Mouse (Mus musculus) lung, embryonic 14.5 days (tissue): Measurements from ENCODE around the gene Prepl. TPM values are rescaled to one million over a fixed set of nuclear protein-coding genes. Genes with fewer than 3 reads are reported as not detected.

Source experiments
- ATAC-seq: fragments of 200-750 bp; cut with Nextera tagmentation; 2 replicates; pipeline ENCODE4 v1.8.0; 2017; ENCODE audit warnings: mild to moderate bottlenecking, moderate TSS enrichment, moderate library complexity; ENCODE audit not compliant: insufficient read depth
- DNase-seq: peaks from one replicate; pipeline ENCODE4 v3.0.0-alpha.2; 2015
- H3K27ac ChIP-seq: fragments of 300-500 bp; sonication (generic); 2 replicates; pipeline ENCODE4 v1.5.1; 2014; ENCODE audit warnings: low read depth, mild to moderate bottlenecking, moderate library complexity
- H3K27me3 ChIP-seq: fragments of 300-500 bp; sonication (generic); 2 replicates; pipeline ENCODE4 v1.6.1; 2014; ENCODE audit warnings: low read length, control low read depth; ENCODE audit not compliant: insufficient read depth
- H3K36me3 ChIP-seq: fragments of 300-500 bp; sonication (generic); 2 replicates; pipeline ENCODE4 v1.6.1; 2014; ENCODE audit warnings: control low read depth; ENCODE audit not compliant: insufficient read depth
- H3K4me1 ChIP-seq: fragments of 300-500 bp; sonication (generic); 2 replicates; pipeline ENCODE4 v1.6.1; 2014; ENCODE audit warnings: antibody characterized with exemption, control low read depth; ENCODE audit not compliant: insufficient read depth
- H3K4me2 ChIP-seq: fragments of 300-500 bp; sonication (generic); 2 replicates; pipeline ENCODE4 v1.6.1; 2014; ENCODE audit warnings: mild to moderate bottlenecking
- H3K4me3 ChIP-seq: fragments of 300-500 bp; sonication (generic); 2 replicates; pipeline ENCODE4 v1.5.1; 2014; ENCODE audit warnings: low read depth, low read length
- H3K9ac ChIP-seq: fragments of 300-500 bp; sonication (generic); 2 replicates; pipeline ENCODE4 v1.6.1; 2014
- H3K9me3 ChIP-seq: fragments of 300-500 bp; sonication (generic); 2 replicates; pipeline ENCODE4 v1.6.1; 2016; ENCODE audit warnings: low read depth, low read length, control low read depth
- CTCF ChIP-seq: IDR thresholded peaks from 2 replicates; pipeline ENCODE4 v1.5.1; 2016; ENCODE audit warnings: antibody characterized with exemption, low read depth
- WGBS: fragments of 180-500 bp; shearing (Covaris S2); extraction: QIAGEN DNeasy Blood & Tissue Kit; methylation state at CpG from one replicate; pipeline ENCODE4 v1.1.7; 2014; 5-methylcytosine and 5-hydroxymethylcytosine counted together
- polyA plus RNA-seq: library from polyadenylated mRNA; unstranded; fragments of >200 nt; fragmentation: Nextera tagmentation; extraction: Ambion mirVana; gene quantifications from 2 replicates; pipeline ENCODE4 v1.2.1, GENCODE M21; 2014

The Prepl gene
- polyA plus RNA-seq, 1 experiment from 2014 or later, result 26.1 TPM

GRCm38 (mm10) chr17:85025151-85025550 is 64.9 kb downstream of the Prepl start:
- Histone ChIP-seq H3K9me3 (no peaks in the 10 kb centered on the region), H3K36me3 (no peaks in the 10 kb centered on the region), H3K4me2 (no peak overlapping the region), H3K27me3 (no peaks in the 10 kb centered on the region), H3K4me3 (no peak overlapping the region), H3K9ac (no peak overlapping the region), H3K4me1 (no peaks in the 10 kb centered on the region), H3K27ac (no peak overlapping the region)
- 87% methylated on average over 6 of the region's 6 CpGs for WGBS
- DNase-seq (no peak), ATAC-seq (no peak)
- TF ChIP-seq CTCF, result no peak

- Histone ChIP-seq H3K27ac (no peak overlapping the region; the same call in 1 of the 2 replicates), H3K9me3 (no peaks in the 10 kb centered on the region), H3K36me3 (no peaks in the 10 kb centered on the region), H3K9ac (no peak overlapping the region), H3K4me1 (no peaks in the 10 kb centered on the region), H3K27me3 (no peaks in the 10 kb centered on the region), H3K4me3 (no peak overlapping the region), H3K4me2 (no peak overlapping the region)
- WGBS, result 81% methylated on average over 8 of the region's 8 CpGs
- DNase-seq (no peak), ATAC-seq (no peak)
- TF ChIP-seq CTCF, result no peak
Observed at GRCm38 (mm10) chr17:85024237-85024636, 65.8 kb downstream of the Prepl start.

- Histone ChIP-seq H3K4me3 (no peak overlapping the region), H3K36me3 (no peaks in the 10 kb centered on the region), H3K9ac (no peak overlapping the region), H3K27ac (peak overlapping the region; percentile 34; the same call in 1 of the 2 replicates), H3K27me3 (no peaks in the 10 kb centered on the region), H3K4me2 (no peak overlapping the region), H3K9me3 (no peaks in the 10 kb centered on the region), H3K4me1 (no peaks in the 10 kb centered on the region)
- ATAC-seq (peak; percentile 51), DNase-seq (peak; percentile 92)
- peak; percentile 66 for TF ChIP-seq CTCF
- 50% methylated on average over 22 of the region's 22 CpGs for WGBS
Observed at GRCm38 (mm10) chr17:85023247-85024167, 66.5 kb downstream of the Prepl start.

DNA sequence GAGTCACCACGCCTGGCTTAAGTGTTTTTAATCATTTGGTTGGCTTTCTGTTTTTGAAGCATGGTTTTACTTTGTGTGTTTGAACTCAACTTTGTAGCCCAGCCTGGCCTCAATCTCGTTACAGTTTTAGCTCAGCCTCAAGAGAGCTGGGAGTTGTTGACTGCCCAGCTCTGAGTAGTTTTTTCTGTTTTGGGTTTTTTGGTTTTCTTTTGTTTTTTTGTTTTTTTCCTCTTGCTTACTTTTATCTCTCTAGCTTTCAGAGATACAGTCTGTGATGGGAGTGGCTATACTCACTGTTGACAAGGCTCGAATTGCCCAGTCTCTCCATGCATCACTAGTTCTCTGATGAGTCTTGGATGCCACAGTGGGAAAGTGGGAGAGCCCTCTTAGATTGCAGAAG is 69.7 kb downstream of the Prepl start:
- Histone ChIP-seq H3K4me2 (no peak overlapping the region), H3K9me3 (no peaks in the 10 kb centered on the region), H3K27ac (no peak overlapping the region), H3K27me3 (no peaks in the 10 kb centered on the region), H3K9ac (no peak overlapping the region), H3K36me3 (0 out of 2 replicates have a peak, but pooled peaks cover 3% of the 10 kb centered on the region), H3K4me3 (no peak overlapping the region), H3K4me1 (no peaks in the 10 kb centered on the region)
- 83% methylated on average over 3 of the region's 3 CpGs for WGBS
- TF ChIP-seq CTCF, result no peak
- no peak for DNase-seq
- no peak for ATAC-seq

- Histone ChIP-seq H3K4me1 (no peaks in the 10 kb centered on the region), H3K9me3 (no peaks in the 10 kb centered on the region), H3K36me3 (0 out of 2 replicates have a peak, but pooled peaks cover 3% of the 10 kb centered on the region), H3K9ac (no peak overlapping the region), H3K4me2 (no peak overlapping the region), H3K27ac (no peak overlapping the region), H3K4me3 (no peak overlapping the region), H3K27me3 (no peaks in the 10 kb centered on the region)
- TF ChIP-seq CTCF, result no peak
- ATAC-seq (no peak), DNase-seq (no peak)
- 79% methylated on average over 5 of the region's 5 CpGs for WGBS
Observed at GRCm38 (mm10) chr17:85018794-85019193, 71.2 kb downstream of the Prepl start.

DNA sequence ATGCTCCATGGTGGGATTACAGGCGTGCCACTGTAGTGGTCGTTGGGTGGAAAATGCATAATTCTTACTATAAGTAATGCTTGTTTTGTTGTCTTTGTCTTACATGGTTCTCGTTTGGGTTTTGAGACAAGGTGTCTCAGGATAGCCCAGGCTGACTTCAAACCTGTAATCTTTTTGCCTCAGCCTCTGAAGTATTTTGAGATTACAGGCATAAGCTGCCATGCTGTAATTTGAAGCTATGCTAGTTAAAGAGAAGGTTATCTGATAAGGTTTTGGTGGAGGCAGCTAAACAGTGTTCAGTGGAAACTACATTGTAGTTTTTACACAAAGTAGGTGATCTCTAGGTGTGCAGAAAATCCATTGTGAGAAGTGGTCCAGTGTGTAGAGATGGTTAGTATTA is 71.7 kb downstream of the Prepl start:
- Histone ChIP-seq H3K27ac (no peak overlapping the region), H3K27me3 (no peaks in the 10 kb centered on the region), H3K36me3 (0 out of 2 replicates have a peak, but pooled peaks cover 3% of the 10 kb centered on the region), H3K9me3 (no peaks in the 10 kb centered on the region), H3K4me3 (no peak overlapping the region), H3K9ac (no peak overlapping the region), H3K4me2 (no peak overlapping the region), H3K4me1 (no peaks in the 10 kb centered on the region)
- 83% methylated on average over 3 of the region's 3 CpGs for WGBS
- ATAC-seq (no peak), DNase-seq (no peak)
- TF ChIP-seq CTCF, result no peak

- 95% methylated on average over 3 of the region's 3 CpGs for WGBS
- H3K4me1 ChIP-seq, result no peaks in the 10 kb centered on the region
- H3K9me3 ChIP-seq, result no peaks in the 10 kb centered on the region
- no peak overlapping the region for H3K4me3 ChIP-seq
- no peak overlapping the region for H3K4me2 ChIP-seq
- H3K36me3 ChIP-seq, result peaks cover 17% of the 10 kb centered on the region; the same call in 1 of the 2 replicates
- H3K27me3 ChIP-seq, result no peaks in the 10 kb centered on the region
- no peak overlapping the region for H3K9ac ChIP-seq
- TF ChIP-seq CTCF, result no peak
- no peak for DNase-seq
- no peak overlapping the region for H3K27ac ChIP-seq
- no peak for ATAC-seq
Observed at GRCm38 (mm10) chr17:85014632-85015031, 75.4 kb downstream of the Prepl start.
